Mouse (Mus musculus) MEL (cell line): ENCODE results near the gene Tmem95. TPM values are rescaled to one million over a fixed set of nuclear protein-coding genes. Genes with fewer than 3 reads are reported as not detected.
A peak's percentile ranks its signal among the peaks of the same experiment; 100 is the strongest.

Experiments
- DNase-seq: peaks from one replicate; pipeline ENCODE4 v3.0.0; 2011; ENCODE audit warnings: low read depth, low spot score
- H3K27ac ChIP-seq: 2 replicates; pipeline ENCODE4 v1.5.1; 2012; ENCODE audit warnings: low read depth, mild to moderate bottlenecking, control low read depth, low read length, moderate library complexity; ENCODE audit not compliant: control insufficient read depth
- H3K27me3 ChIP-seq, 2 experiments: fragments of 150-350 bp in 1 of 2; sonication (generic) in 1 of 2; 2 replicates each; pipeline ENCODE4 v1.6.1; 2012; ENCODE audit warnings: low read length in 2 of 2, mild to moderate bottlenecking in 2 of 2, improper control_type of control experiment in 1 of 2, moderate library complexity in 1 of 2; ENCODE audit not compliant: insufficient read depth in 2 of 2, control insufficient read depth in 1 of 2
- H3K36me3 ChIP-seq, 2 experiments: 2 replicates each; pipeline ENCODE4 v1.6.1; 2012 to 2014; ENCODE audit warnings: low read length in 2 of 2, improper control_type of control experiment in 1 of 2, inconsistent platforms in 1 of 2, mild to moderate bottlenecking in 1 of 2; ENCODE audit not compliant: insufficient read depth in 2 of 2, control insufficient read depth in 1 of 2
- H3K4me1 ChIP-seq, 2 experiments: fragments of 150-350 bp in 1 of 2; sonication (generic) in 1 of 2; 2 replicates each; pipeline ENCODE4 v1.6.1; 2012; ENCODE audit warnings: low read length in 2 of 2, improper control_type of control experiment in 1 of 2, mild to moderate bottlenecking in 1 of 2; ENCODE audit not compliant: insufficient read depth in 2 of 2, control insufficient read depth in 1 of 2
- H3K4me3 ChIP-seq, 2 experiments: fragments of 150-350 bp in 1 of 2; sonication (generic) in 1 of 2; 2 replicates each; pipeline ENCODE4 v1.5.1; 2012; ENCODE audit warnings: low read depth in 2 of 2, low read length in 2 of 2, mild to moderate bottlenecking in 2 of 2, moderate library complexity in 2 of 2, control low read depth in 1 of 2, improper control_type of control experiment in 1 of 2; ENCODE audit not compliant: control insufficient read depth in 1 of 2, insufficient read depth in 1 of 2
- H3K79me2 ChIP-seq: 2 replicates; pipeline ENCODE4 v1.6.1; 2012; ENCODE audit warnings: mild to moderate bottlenecking, low read length, moderate library complexity; ENCODE audit not compliant: control insufficient read depth, poor library complexity, insufficient read depth
- H3K9ac ChIP-seq: 2 replicates; pipeline ENCODE4 v1.6.1; 2012; ENCODE audit warnings: low read depth, mild to moderate bottlenecking, control low read depth, low read length, moderate library complexity; ENCODE audit not compliant: control insufficient read depth, poor library complexity, severe bottlenecking
- H3K9me3 ChIP-seq: fragments of 150-350 bp; sonication (generic); replicated peaks from 2 replicates; pipeline ENCODE4 v1.6.1; 2012; ENCODE audit warnings: mild to moderate bottlenecking, low read length, improper control_type of control experiment, moderate library complexity; ENCODE audit not compliant: insufficient read depth
- BHLHE40 ChIP-seq: IDR thresholded peaks from 2 replicates; pipeline ENCODE4 v1.6.1; 2012; ENCODE audit warnings: low read depth, mild to moderate bottlenecking, inconsistent platforms, low read length, improper control_type of control experiment, borderline replicate concordance
- CHD2 ChIP-seq: IDR thresholded peaks from 2 replicates; pipeline ENCODE4 v1.6.1; 2011; ENCODE audit warnings: low read length, improper control_type of control experiment
- CTCF ChIP-seq, 3 experiments: IDR thresholded peaks in 2 of 3; conservative IDR thresholded peaks in 1 of 3; 2 replicates each; pipeline ENCODE4 v1.5.1; 2011 to 2012; ENCODE audit warnings: low read length in 3 of 3, low read depth in 2 of 3, mild to moderate bottlenecking in 2 of 3, improper control_type of control experiment in 1 of 3, inconsistent platforms in 1 of 3, mixed read lengths in 1 of 3, moderate library complexity in 1 of 3; ENCODE audit not compliant: control insufficient read depth in 1 of 3, insufficient read depth in 1 of 3, poor library complexity in 1 of 3, severe bottlenecking in 1 of 3
- E2F4 ChIP-seq: IDR thresholded peaks from 2 replicates; pipeline ENCODE4 v1.6.1; 2011; ENCODE audit warnings: low read depth, low read length, improper control_type of control experiment, borderline replicate concordance
- ELF1 ChIP-seq: IDR thresholded peaks from 2 replicates; pipeline ENCODE4 v1.6.1; 2014; ENCODE audit warnings: low read depth, mild to moderate bottlenecking, inconsistent platforms, low read length, improper control_type of control experiment, moderate library complexity
- EP300 ChIP-seq, 2 experiments: IDR thresholded peaks; 2 replicates each; pipeline ENCODE4 v1.6.1; 2011; ENCODE audit warnings: improper control_type of control experiment in 2 of 2, low read length in 2 of 2, low read depth in 1 of 2, mild to moderate bottlenecking in 1 of 2
- GATA1 ChIP-seq: IDR thresholded peaks from 2 replicates; pipeline ENCODE4 v1.6.1; 2011; ENCODE audit warnings: low read depth, low read length, improper control_type of control experiment
- HCFC1 ChIP-seq: IDR thresholded peaks from 2 replicates; pipeline ENCODE4 v1.6.1; 2012; ENCODE audit warnings: low read depth, mild to moderate bottlenecking, inconsistent platforms, low read length, improper control_type of control experiment, moderate library complexity
- MAFK ChIP-seq: IDR thresholded peaks from 2 replicates; pipeline ENCODE4 v1.6.1; 2011; ENCODE audit warnings: low read depth, mild to moderate bottlenecking, low read length, improper control_type of control experiment, borderline replicate concordance
- MAX ChIP-seq: IDR thresholded peaks from 2 replicates; pipeline ENCODE4 v1.6.1; 2011; ENCODE audit warnings: low read length, improper control_type of control experiment
- MAZ ChIP-seq: IDR thresholded peaks from 2 replicates; pipeline ENCODE4 v1.6.1; 2012; ENCODE audit warnings: low read depth, mild to moderate bottlenecking, inconsistent platforms, low read length, improper control_type of control experiment
- MEF2A ChIP-seq: IDR thresholded peaks from 2 replicates; pipeline ENCODE4 v1.6.1; 2014; ENCODE audit warnings: low read depth, mild to moderate bottlenecking, inconsistent platforms, low read length, improper control_type of control experiment; ENCODE audit not compliant: poor library complexity, insufficient replicate concordance, severe bottlenecking; ENCODE audit errors: extremely low read depth
- MXI1 ChIP-seq: IDR thresholded peaks from 2 replicates; pipeline ENCODE4 v1.6.1; 2011; ENCODE audit warnings: mild to moderate bottlenecking, low read depth, low read length, improper control_type of control experiment
- MYB ChIP-seq: IDR thresholded peaks from 2 replicates; pipeline ENCODE4 v1.6.1; 2011; ENCODE audit warnings: mild to moderate bottlenecking, low read depth, low read length, improper control_type of control experiment
- MYC ChIP-seq: IDR thresholded peaks from 2 replicates; pipeline ENCODE4 v1.6.1; 2011; ENCODE audit warnings: low read depth, mild to moderate bottlenecking, low read length, improper control_type of control experiment, moderate library complexity
- NRF1 ChIP-seq: IDR thresholded peaks from 2 replicates; pipeline ENCODE4 v1.6.1; 2014; ENCODE audit warnings: low read depth, mild to moderate bottlenecking, inconsistent platforms, low read length, improper control_type of control experiment, moderate library complexity; ENCODE audit not compliant: poor library complexity, insufficient read depth, severe bottlenecking
- POLR2A ChIP-seq, 2 experiments: IDR thresholded peaks; 2 replicates each; pipeline ENCODE4 v1.6.1; 2011 to 2012; ENCODE audit warnings: low read length in 2 of 2, mild to moderate bottlenecking in 2 of 2, control low read depth in 1 of 2, improper control_type of control experiment in 1 of 2, low read depth in 1 of 2, moderate library complexity in 1 of 2; ENCODE audit not compliant: control insufficient read depth in 1 of 2, insufficient read depth in 1 of 2, poor library complexity in 1 of 2
- RAD21 ChIP-seq: IDR thresholded peaks from 2 replicates; pipeline ENCODE4 v1.6.1; 2011; ENCODE audit warnings: mild to moderate bottlenecking, low read depth, low read length, improper control_type of control experiment
- SIN3A ChIP-seq: IDR thresholded peaks from 2 replicates; pipeline ENCODE4 v1.6.1; 2012; ENCODE audit warnings: low read length, improper control_type of control experiment, inconsistent platforms
- SMC3 ChIP-seq: IDR thresholded peaks from 2 replicates; pipeline ENCODE4 v1.6.1; 2011; ENCODE audit warnings: low read depth, low read length, improper control_type of control experiment
- TAL1 ChIP-seq: IDR thresholded peaks from 2 replicates; pipeline ENCODE4 v1.6.1; 2012; ENCODE audit warnings: mild to moderate bottlenecking, inconsistent platforms, low read length, moderate library complexity, mixed read lengths
- TBP ChIP-seq: IDR thresholded peaks from 2 replicates; pipeline ENCODE4 v1.8.0; 2011; ENCODE audit warnings: low read depth, low read length, improper control_type of control experiment
- TCF12 ChIP-seq: IDR thresholded peaks from 2 replicates; pipeline ENCODE4 v1.6.1; 2014; ENCODE audit warnings: low read depth, mild to moderate bottlenecking, inconsistent platforms, low read length, improper control_type of control experiment, moderate library complexity
- UBTF ChIP-seq: IDR thresholded peaks from 2 replicates; pipeline ENCODE4 v1.6.1; 2012; ENCODE audit warnings: low read depth, mild to moderate bottlenecking, inconsistent platforms, low read length, improper control_type of control experiment, moderate library complexity, borderline replicate concordance; ENCODE audit not compliant: insufficient read depth
- ZC3H11A ChIP-seq: IDR thresholded peaks from 2 replicates; pipeline ENCODE4 v1.6.1; 2012; ENCODE audit warnings: low read depth, mild to moderate bottlenecking, inconsistent platforms, low read length, improper control_type of control experiment
- ZKSCAN1 ChIP-seq: IDR thresholded peaks from 2 replicates; pipeline ENCODE4 v1.6.1; 2012; ENCODE audit warnings: low read depth, mild to moderate bottlenecking, inconsistent platforms, low read length, improper control_type of control experiment, moderate library complexity
- ZNF384 ChIP-seq: IDR thresholded peaks from 2 replicates; pipeline ENCODE4 v1.6.1; 2012; ENCODE audit warnings: low read depth, mild to moderate bottlenecking, inconsistent platforms, low read length, improper control_type of control experiment
- polyA plus RNA-seq, 2 experiments: library from polyadenylated mRNA; stranded (reverse) in 1 of 2; unstranded in 1 of 2; fragments of >175 nt in 1 of 2; fragments of >200 nt in 1 of 2; gene quantifications; 2 replicates each; pipeline versions ENCODE4 v1.2.1 to v1.2.4; 2012; ENCODE audit warnings: low replicate concordance in 2 of 2, low read depth in 1 of 2; ENCODE audit not compliant: insufficient read length in 2 of 2, insufficient read depth in 1 of 2, missing spikeins in 1 of 2
- total RNA-seq: library from RNA; depleted of rRNA; stranded (reverse); fragments of 300-350 nt; gene quantifications from 2 replicates; pipeline ENCODE4 v1.2.3, GENCODE M21; 2012

Gene Tmem95
- total and polyA plus RNA-seq, 3 experiments: not detected

DNA sequence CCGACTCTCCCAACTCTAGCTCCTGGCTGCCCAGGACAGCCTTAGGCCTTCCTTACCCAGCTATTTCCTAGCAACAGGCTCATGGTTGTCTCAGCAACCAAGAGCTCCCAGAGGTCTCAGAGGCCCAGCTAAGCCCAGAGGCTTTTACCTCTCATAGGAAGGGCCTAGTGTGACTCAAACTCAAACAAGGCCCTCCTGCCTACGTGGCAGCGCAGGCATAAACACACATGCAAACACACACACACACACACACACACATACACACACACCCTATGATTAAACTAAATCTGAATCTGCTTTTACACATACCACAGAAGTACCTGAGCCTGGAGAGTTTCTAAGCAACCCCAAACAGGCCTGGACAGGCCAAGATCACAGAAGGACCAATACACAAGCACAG, 581 bp upstream of the Tmem95 start:
- Histone ChIP-seq H3K79me2 (no peaks in the 10 kb centered on the region), H3K4me1 (peaks cover 11 to 57% of the 10 kb centered on the region in 2 experiments), H3K4me3 (no peak overlapping the region), H3K27ac (peak overlapping the region; percentile 39)
- no peak for TF ChIP-seq MAX
- TF ChIP-seq, all 39 proteins: peak for 0
- DNase-seq: no peak
- no peaks in the 10 kb centered on the region for H3K9me3 ChIP-seq
- H3K9ac ChIP-seq: no peak overlapping the region
- no peaks in the 10 kb centered on the region for H3K27me3 ChIP-seq
- peaks cover 0 to 33% of the 10 kb centered on the region in 2 experiments; a peak in 2 of 4 replicates for H3K36me3 ChIP-seq

DNA sequence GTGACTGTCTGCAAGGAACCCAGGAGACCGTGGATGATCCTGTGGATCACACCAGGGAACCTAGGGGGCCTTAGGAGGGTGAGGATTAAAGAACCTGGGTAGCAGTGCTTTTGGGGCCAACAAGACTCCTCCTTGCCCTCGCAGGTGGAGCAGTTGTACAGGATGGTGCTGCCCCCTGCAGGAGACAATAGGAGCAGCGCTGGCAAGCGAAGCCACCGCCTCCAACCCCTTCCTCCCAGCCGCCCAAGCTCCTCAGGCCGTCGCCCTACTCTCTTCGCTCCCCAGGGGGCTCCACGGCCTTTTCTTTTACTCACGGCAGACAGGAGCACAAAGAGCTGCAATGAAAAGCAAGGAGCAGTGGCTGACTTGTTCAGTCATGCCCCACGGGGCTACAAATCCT, 951 bp downstream of the Tmem95 start:
- no peaks in the 10 kb centered on the region for H3K79me2 ChIP-seq
- peak overlapping the region; percentile 47 for H3K9ac ChIP-seq
- peak; percentile 95 for DNase-seq
- H3K36me3 ChIP-seq: peaks cover 0 to 31% of the 10 kb centered on the region in 2 experiments; a peak in 2 of 4 replicates
- H3K4me1 ChIP-seq: peaks cover 11 to 50% of the 10 kb centered on the region in 2 experiments
- H3K9me3 ChIP-seq: no peaks in the 10 kb centered on the region
- H3K27ac ChIP-seq: no peak overlapping the region
- TF ChIP-seq SIN3A (no peak; the same call in 1 of the 2 replicates), MYB (no peak), TCF12 (no peak), E2F4 (no peak), RAD21 (peak; percentile 98), ZNF384 (peak; percentile 39; the same call in 1 of the 2 replicates), MYC (peak; percentile 22; the same call in 1 of the 2 replicates), MAFK (no peak), BHLHE40 (0 out of 2 replicates have a peak, but pooled peaks have one; percentile 19), UBTF (0 out of 2 replicates have a peak, but pooled peaks have one; percentile 79), MEF2A (no peak), TAL1 (no peak), CTCF (IDR thresholded peaks at IDR 0.05 in 2 of 3, conservative IDR thresholded peaks at IDR 0.05 in 1 of 3; ENCODE audit: control insufficient read depth in 1 of 3, insufficient read depth in 1 of 3, low read depth in 2 of 3, low read length in 3 of 3, poor library complexity in 1 of 3, severe bottlenecking in 1 of 3) (peak; percentile 82 to 98 (median 95)), MAX (no peak; the same call in 1 of the 2 replicates), GATA1 (no peak), HCFC1 (peak; percentile 52), ZKSCAN1 (no peak), SMC3 (peak; percentile 98), ELF1 (peak; percentile 27; the same call in 1 of the 2 replicates), CHD2 (no peak), EP300 (IDR thresholded peaks at IDR 0.05; ENCODE audit: low read depth in 1 of 2, low read length in 2 of 2) (0 out of 4 replicates have a peak, but pooled peaks of 1 of the 2 experiments have one; percentile 15), POLR2A (IDR thresholded peaks at IDR 0.05; ENCODE audit: control insufficient read depth in 1 of 2, insufficient read depth in 1 of 2, low read depth in 1 of 2, low read length in 2 of 2, poor library complexity in 1 of 2) (0 out of 4 replicates have a peak, but pooled peaks of 1 of the 2 experiments have one; percentile 2), NRF1 (no peak), ZC3H11A (peak; percentile 99), MXI1 (0 out of 2 replicates have a peak, but pooled peaks have one; percentile 42), MAZ (peak; percentile 70; the same call in 1 of the 2 replicates), TBP (no peak)
- TF ChIP-seq, all 39 proteins: peak for 14
- peak overlapping the region; percentile 22 to 33 for H3K4me3 ChIP-seq
- no peaks in the 10 kb centered on the region for H3K27me3 ChIP-seq
